Mouse (Mus musculus): ENCODE results near the gene P2rx4. TPM values are rescaled to one million over a fixed set of nuclear protein-coding genes. Genes with fewer than 3 reads are reported as not detected.

P2rx4 gene
- polyA plus RNA-seq, 1 experiment from 2014 or later, result 17.0 TPM

- Histone ChIP-seq H3K27me3 (no peaks in the 10 kb centered on the region), H3K9me3 (no peaks in the 10 kb centered on the region), H3K4me2 (peak overlapping the region; percentile 82), H3K4me1 (replicated peaks) (peaks cover 13% of the 10 kb centered on the region), H3K27ac (replicated peaks) (peak overlapping the region; percentile 88), H3K4me3 (peak overlapping the region; percentile 81), H3K36me3 (no peaks in the 10 kb centered on the region), H3K9ac (peak overlapping the region; percentile 83)
- 36% methylated on average over 5 of the region's 5 CpGs for WGBS
- peak; percentile 28; the same call in 1 of the 2 replicates for ATAC-seq (ENCODE audit: low FRiP score, low read depth)
Observed at GRCm38 (mm10) chr5:122706917-122707275, 448 bp upstream of the P2rx4 start.

- H3K9ac ChIP-seq, result no peak overlapping the region
- no peak for ATAC-seq (ENCODE audit: low FRiP score, low read depth)
- no peaks in the 10 kb centered on the region for H3K27me3 ChIP-seq
- no peak overlapping the region for H3K4me2 ChIP-seq
- peaks cover 13% of the 10 kb centered on the region for H3K4me1 ChIP-seq (replicated peaks)
- no peaks in the 10 kb centered on the region for H3K36me3 ChIP-seq
- no peaks in the 10 kb centered on the region for H3K9me3 ChIP-seq
- WGBS, result 91% methylated on average over 6 of the region's 6 CpGs
- no peak overlapping the region for H3K27ac ChIP-seq (replicated peaks)
- no peak overlapping the region for H3K4me3 ChIP-seq
Observed at GRCm38 (mm10) chr5:122708819-122709218, 1.5 kb downstream of the P2rx4 start.

GRCm38 (mm10) chr5:122715723-122716122 lies 8.4 kb downstream of the P2rx4 start:
- no peak for ATAC-seq (ENCODE audit: low FRiP score, low read depth)

GRCm38 (mm10) chr5:122716793-122717192 lies 9.4 kb downstream of the P2rx4 start:
- no peak overlapping the region for H3K27ac ChIP-seq (replicated peaks)
- no peak for ATAC-seq (ENCODE audit: low FRiP score, low read depth)
- no peak overlapping the region for H3K4me3 ChIP-seq
- 92% methylated on average over 2 of the region's 2 CpGs for WGBS
- no peaks in the 10 kb centered on the region for H3K9me3 ChIP-seq
- no peaks in the 10 kb centered on the region for H3K27me3 ChIP-seq
- H3K36me3 ChIP-seq, result no peaks in the 10 kb centered on the region; the same call in 1 of the 2 replicates
- H3K4me2 ChIP-seq, result no peak overlapping the region
- no peaks in the 10 kb centered on the region for H3K4me1 ChIP-seq (replicated peaks)
- no peak overlapping the region for H3K9ac ChIP-seq

More at GRCm38 (mm10) chr5:122715723-122716122, 8.4 kb downstream of the P2rx4 start:
- Histone ChIP-seq H3K36me3 (no peaks in the 10 kb centered on the region; the same call in 1 of the 2 replicates), H3K4me1 (replicated peaks) (no peaks in the 10 kb centered on the region), H3K9me3 (no peaks in the 10 kb centered on the region), H3K4me3 (no peak overlapping the region), H3K27ac (replicated peaks) (no peak overlapping the region), H3K4me2 (no peak overlapping the region), H3K27me3 (no peaks in the 10 kb centered on the region), H3K9ac (no peak overlapping the region)
- WGBS, result 86% methylated on average over 1 of the region's 1 CpGs

GRCm38 (mm10) chr5:122718400-122718799 lies 11.1 kb downstream of the P2rx4 start:
- Histone ChIP-seq H3K9me3 (no peaks in the 10 kb centered on the region), H3K4me1 (replicated peaks) (no peaks in the 10 kb centered on the region), H3K4me3 (no peak overlapping the region), H3K9ac (no peak overlapping the region), H3K4me2 (no peak overlapping the region), H3K27me3 (no peaks in the 10 kb centered on the region), H3K27ac (replicated peaks) (no peak overlapping the region), H3K36me3 (no peaks in the 10 kb centered on the region; the same call in 1 of the 2 replicates)
- WGBS, result 90% methylated on average over 7 of the region's 7 CpGs
- ATAC-seq (ENCODE audit: low FRiP score, low read depth), result no peak

GRCm38 (mm10) chr5:122719168-122719567 lies 11.8 kb downstream of the P2rx4 start:
- no peak for ATAC-seq (ENCODE audit: low FRiP score, low read depth)
- H3K27me3 ChIP-seq, result no peaks in the 10 kb centered on the region

GRCm38 (mm10) chr5:122725453-122725852 lies 18.1 kb downstream of the P2rx4 start:
- no peaks in the 10 kb centered on the region; the same call in none of the 2 replicates for H3K4me1 ChIP-seq (replicated peaks)
- H3K27me3 ChIP-seq, result no peaks in the 10 kb centered on the region
- H3K9ac ChIP-seq, result no peak overlapping the region
- no peak overlapping the region for H3K4me3 ChIP-seq
- no peak overlapping the region for H3K27ac ChIP-seq (replicated peaks)
- no peak overlapping the region for H3K4me2 ChIP-seq
- no peak for ATAC-seq (ENCODE audit: low FRiP score, low read depth)
- H3K36me3 ChIP-seq, result peaks cover 6% of the 10 kb centered on the region; the same call in 1 of the 2 replicates
- no peaks in the 10 kb centered on the region for H3K9me3 ChIP-seq
- 90% methylated on average over 13 of the region's 13 CpGs for WGBS

More at GRCm38 (mm10) chr5:122719168-122719567, 11.8 kb downstream of the P2rx4 start:
- H3K9ac ChIP-seq, result no peak overlapping the region
- H3K9me3 ChIP-seq, result no peaks in the 10 kb centered on the region
- H3K4me2 ChIP-seq, result no peak overlapping the region
- no peak overlapping the region for H3K27ac ChIP-seq (replicated peaks)
- no peaks in the 10 kb centered on the region; the same call in 1 of the 2 replicates for H3K36me3 ChIP-seq
- H3K4me3 ChIP-seq, result no peak overlapping the region
- WGBS, result 94% methylated on average over 8 of the region's 8 CpGs
- no peaks in the 10 kb centered on the region for H3K4me1 ChIP-seq (replicated peaks)

GRCm38 (mm10) chr5:122726068-122726467 lies 18.7 kb downstream of the P2rx4 start:
- WGBS, result 21% methylated on average over 7 of the region's 7 CpGs
- ATAC-seq (ENCODE audit: low FRiP score, low read depth), result peak; percentile 65; the same call in 1 of the 2 replicates
- no peak overlapping the region for H3K4me3 ChIP-seq
- H3K36me3 ChIP-seq, result peaks cover 6% of the 10 kb centered on the region; the same call in 1 of the 2 replicates
- no peaks in the 10 kb centered on the region; the same call in none of the 2 replicates for H3K4me1 ChIP-seq (replicated peaks)
- H3K9ac ChIP-seq, result no peak overlapping the region
- H3K9me3 ChIP-seq, result no peaks in the 10 kb centered on the region
- H3K27ac ChIP-seq (replicated peaks), result no peak overlapping the region
- 0 out of 2 replicates have a peak overlapping the region, but pooled peaks have one; percentile 12 for H3K4me2 ChIP-seq
- H3K27me3 ChIP-seq, result no peaks in the 10 kb centered on the region

GRCm38 (mm10) chr5:122726595-122726994 lies 19.3 kb downstream of the P2rx4 start:
- Histone ChIP-seq H3K9me3 (no peaks in the 10 kb centered on the region), H3K4me1 (replicated peaks) (no peaks in the 10 kb centered on the region; the same call in none of the 2 replicates), H3K36me3 (peaks cover 6% of the 10 kb centered on the region; the same call in 1 of the 2 replicates), H3K27me3 (no peaks in the 10 kb centered on the region), H3K4me2 (no peak overlapping the region), H3K4me3 (no peak overlapping the region), H3K27ac (replicated peaks) (no peak overlapping the region), H3K9ac (no peak overlapping the region)
- 72% methylated on average over 5 of the region's 5 CpGs for WGBS
- ATAC-seq (ENCODE audit: low FRiP score, low read depth), result no peak

- H3K36me3 ChIP-seq, result peaks cover 6% of the 10 kb centered on the region; the same call in 1 of the 2 replicates
- H3K9me3 ChIP-seq, result no peaks in the 10 kb centered on the region
- no peak overlapping the region for H3K4me2 ChIP-seq
- WGBS, result 94% methylated on average over 7 of the region's 7 CpGs
- H3K4me3 ChIP-seq, result no peak overlapping the region
- no peak overlapping the region for H3K27ac ChIP-seq (replicated peaks)
- H3K9ac ChIP-seq, result no peak overlapping the region
- no peaks in the 10 kb centered on the region for H3K27me3 ChIP-seq
- no peak for ATAC-seq (ENCODE audit: low FRiP score, low read depth)
- H3K4me1 ChIP-seq (replicated peaks), result no peaks in the 10 kb centered on the region; the same call in none of the 2 replicates
Observed at GRCm38 (mm10) chr5:122727096-122727495, 19.8 kb downstream of the P2rx4 start.

GRCm38 (mm10) chr5:122730776-122731175 lies 23.4 kb downstream of the P2rx4 start:
- ATAC-seq (ENCODE audit: low FRiP score, low read depth), result no peak
- 88% methylated on average over 10 of the region's 10 CpGs for WGBS
- H3K4me3 ChIP-seq, result no peak overlapping the region

GRCm38 (mm10) chr5:122731321-122731720 lies 24.0 kb downstream of the P2rx4 start:
- WGBS, result 74% methylated on average over 8 of the region's 8 CpGs
- H3K36me3 ChIP-seq, result peaks cover 6% of the 10 kb centered on the region; the same call in 1 of the 2 replicates

More at GRCm38 (mm10) chr5:122730776-122731175, 23.4 kb downstream of the P2rx4 start:
- Histone ChIP-seq H3K9me3 (no peaks in the 10 kb centered on the region), H3K4me2 (no peak overlapping the region), H3K9ac (no peak overlapping the region), H3K4me1 (replicated peaks) (no peaks in the 10 kb centered on the region; the same call in none of the 2 replicates), H3K27ac (replicated peaks) (no peak overlapping the region), H3K36me3 (peaks cover 6% of the 10 kb centered on the region; the same call in 1 of the 2 replicates), H3K27me3 (no peaks in the 10 kb centered on the region)

More at GRCm38 (mm10) chr5:122731321-122731720, 24.0 kb downstream of the P2rx4 start:
- Histone ChIP-seq H3K4me1 (replicated peaks) (no peaks in the 10 kb centered on the region; the same call in 1 of the 2 replicates), H3K27me3 (no peaks in the 10 kb centered on the region), H3K4me2 (no peak overlapping the region), H3K9ac (no peak overlapping the region), H3K9me3 (no peaks in the 10 kb centered on the region), H3K4me3 (no peak overlapping the region), H3K27ac (replicated peaks) (no peak overlapping the region)
- no peak for ATAC-seq (ENCODE audit: low FRiP score, low read depth)

Measured in hindbrain, embryonic 15.5 days (tissue).